Mouse (Mus musculus): ENCODE measurements at regions not wholly inside any gene's neighbourhood (a gene's known extent, or its start where the extent isn't known, plus 50 kb on each side); places are given as distances from the start of the nearest gene placed in this dataset.

- no peak for DNase-seq
Observed at GRCm38 (mm10) chr7:72027006-72027405, 279.4 kb downstream of the Mctp2 start.

DNA sequence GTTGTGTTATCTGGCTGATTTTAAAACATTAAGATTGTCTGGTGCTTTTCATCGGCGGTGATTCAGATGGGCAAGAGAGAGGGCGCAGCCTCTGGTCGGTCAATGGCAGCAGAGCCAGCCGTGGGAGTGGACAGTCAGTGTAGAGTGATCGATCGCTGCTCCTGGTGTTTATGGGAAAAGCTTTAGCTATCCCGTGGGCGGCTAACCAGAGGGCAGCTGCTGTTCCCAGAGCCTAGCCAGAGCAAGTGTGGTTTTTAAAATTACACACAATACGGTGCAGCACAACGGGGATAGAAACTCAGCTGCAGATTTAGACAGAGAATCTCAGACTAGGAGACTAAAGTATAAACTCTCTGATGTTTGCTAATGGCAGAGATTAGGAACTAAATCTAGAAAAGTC, 297.3 kb downstream of the Mctp2 start:
- DNase-seq: no peak

GRCm38 (mm10) chr7:72004311-72004710, 302.1 kb downstream of the Mctp2 start:
- DNase-seq: no peak

GRCm38 (mm10) chr7:71992526-71992925, 313.9 kb downstream of the Mctp2 start:
- no peak for DNase-seq

GRCm38 (mm10) chr7:71991835-71992234, 314.6 kb downstream of the Mctp2 start:
- DNase-seq: no peak

DNA sequence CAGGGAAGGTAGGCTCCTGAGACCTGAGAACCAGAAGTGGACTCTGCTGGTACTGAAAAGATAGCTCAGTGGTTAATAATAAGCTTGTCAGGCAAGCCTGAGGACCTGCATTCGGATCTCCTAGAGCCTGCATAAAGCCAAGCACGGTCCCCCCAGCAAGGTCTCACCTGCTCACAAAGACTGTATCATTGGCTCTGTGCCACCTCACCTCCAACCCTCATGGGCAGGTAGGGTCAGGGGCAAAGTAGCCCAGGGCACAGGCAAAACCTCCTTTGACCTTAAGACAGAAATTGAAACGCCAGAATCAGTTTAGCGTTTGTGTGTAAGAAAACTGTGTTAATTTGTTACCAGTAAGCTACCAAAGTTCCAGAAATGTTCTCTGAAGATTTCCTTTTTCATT, 315.2 kb downstream of the Mctp2 start:
- no peak for DNase-seq

DNA sequence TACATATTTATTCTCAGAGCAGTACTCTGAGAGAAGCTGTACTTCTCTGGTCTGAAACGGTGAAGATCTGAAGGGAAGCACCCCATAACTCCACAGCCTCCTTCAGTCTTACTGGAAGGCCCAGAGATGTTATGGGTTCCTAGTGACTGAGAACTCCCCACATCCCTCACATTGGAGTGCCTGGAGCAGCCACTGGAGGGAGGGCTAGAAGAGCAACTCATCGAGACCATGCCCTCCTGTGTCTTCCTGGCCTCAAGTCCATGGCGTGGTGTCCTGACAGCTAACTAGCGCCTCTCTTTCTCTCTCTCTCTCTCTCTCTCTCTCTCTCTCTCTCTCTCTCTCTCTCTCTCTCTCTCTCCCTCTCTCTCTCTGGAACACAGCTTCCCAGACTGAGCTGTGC, 340.4 kb downstream of the Mctp2 start:
- DNase-seq: no peak

- peak; percentile 32 to 43 for DNase-seq
Observed at GRCm38 (mm10) chr7:71963456-71963855, 343.0 kb downstream of the Mctp2 start.

DNA sequence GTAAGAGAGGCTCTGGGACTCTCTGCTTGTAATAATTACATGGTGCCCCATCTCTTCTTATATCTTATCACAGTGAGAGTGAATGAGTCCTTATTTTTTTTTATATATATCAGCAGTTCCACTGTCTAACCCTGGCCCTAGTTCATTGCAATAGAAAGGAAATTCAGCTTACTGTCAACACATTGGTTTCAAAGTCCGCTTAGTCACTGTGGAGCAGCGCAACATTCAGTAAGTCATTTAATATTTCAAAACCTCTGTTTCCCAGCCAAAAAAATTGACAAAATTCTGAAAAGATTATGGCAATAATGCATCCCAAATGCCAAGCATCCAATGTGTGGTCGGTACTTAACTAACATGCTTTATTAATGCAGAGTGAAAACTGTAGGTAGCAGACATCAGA, 343.6 kb downstream of the Mctp2 start:
- DNase-seq: no peak

DNA sequence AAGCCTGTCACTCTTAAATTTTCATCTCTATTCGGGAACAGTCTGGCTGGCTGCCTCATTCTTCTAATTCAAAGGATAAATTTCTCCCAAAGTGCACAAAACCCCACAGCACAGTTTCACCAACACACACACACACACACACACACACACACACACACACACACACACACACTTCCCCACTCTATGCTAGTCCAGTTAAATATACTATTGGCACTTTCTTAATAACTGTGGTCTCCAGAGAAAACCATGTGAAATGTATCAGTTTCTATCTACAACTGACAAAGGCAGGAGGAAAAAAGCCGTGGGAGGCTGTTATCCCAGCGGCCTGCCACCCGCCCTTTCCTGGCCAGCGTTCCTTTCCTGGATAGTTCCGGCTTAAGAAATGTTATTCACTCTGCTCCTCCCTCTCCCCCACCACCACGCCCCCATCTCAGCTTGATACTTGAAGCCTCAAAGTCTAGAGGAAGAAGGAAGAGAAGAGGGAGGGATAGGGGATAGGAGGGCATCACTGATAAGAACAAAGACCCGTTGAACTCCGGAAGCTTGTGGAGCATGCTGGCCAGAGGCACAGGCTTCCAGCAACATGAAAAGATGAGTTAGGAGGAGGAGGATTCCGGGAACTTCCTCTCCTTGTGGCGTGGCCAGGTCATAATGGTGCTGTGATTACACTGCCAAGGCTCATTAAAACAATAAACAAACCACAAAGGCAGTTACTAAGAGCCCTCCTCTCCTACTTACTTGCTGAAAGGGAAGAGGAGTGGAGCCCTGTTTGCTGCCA, 345.8 kb downstream of the Mctp2 start:
- peak; percentile 42 to 48 for DNase-seq

- DNase-seq: no peak
Observed at GRCm38 (mm10) chr7:71946548-71946947, 359.9 kb downstream of the Mctp2 start.

DNA sequence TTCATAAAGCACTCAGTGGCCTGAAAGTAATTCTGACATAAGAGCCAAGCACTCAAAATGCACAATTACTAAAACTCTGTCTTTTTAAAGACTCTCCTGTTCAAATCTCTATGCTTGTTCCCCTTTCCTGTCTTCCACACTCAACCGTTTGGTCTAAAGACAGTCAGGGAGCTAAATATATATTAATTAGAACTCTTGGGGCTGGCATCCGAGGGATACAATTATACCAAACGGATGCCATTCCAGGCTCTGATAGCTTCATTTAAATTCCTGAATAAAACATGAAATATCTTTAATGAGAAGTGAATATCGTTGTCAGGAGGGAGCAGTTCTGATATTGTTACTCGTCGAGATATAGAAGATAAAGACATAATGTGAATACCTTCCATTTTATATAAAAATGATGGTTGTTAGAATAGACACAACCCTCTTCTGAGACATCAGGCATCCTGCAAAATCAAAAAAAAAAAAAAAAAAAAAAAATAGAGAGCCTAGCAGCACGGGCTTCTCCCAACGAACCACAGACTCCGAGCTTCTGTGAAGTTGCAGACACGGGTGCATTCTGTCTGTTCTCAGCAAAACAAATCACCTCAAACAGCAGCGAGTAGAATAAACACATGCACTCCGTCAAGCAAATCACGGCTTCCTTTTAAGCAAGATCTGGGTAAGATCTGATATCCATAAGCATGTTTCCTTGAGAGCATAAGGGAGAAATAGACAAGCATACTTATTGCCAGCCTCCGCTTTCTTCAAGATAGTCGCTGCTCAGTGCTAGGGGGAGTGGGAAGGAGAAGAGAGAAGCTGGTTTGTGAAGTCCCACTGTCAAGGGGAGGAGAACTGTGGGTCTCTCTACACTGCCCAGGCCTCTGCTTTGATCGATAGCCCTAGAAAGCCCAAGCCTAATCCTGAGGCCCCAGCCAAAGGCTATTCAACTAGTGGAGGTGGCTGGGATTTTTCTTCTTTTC, 363.0 kb downstream of the Mctp2 start:
- DNase-seq: no peak

- no peak for DNase-seq
Observed at GRCm38 (mm10) chr7:71937731-71938130, 368.7 kb downstream of the Mctp2 start.

- peak; percentile 7 to 17 for DNase-seq
Observed at GRCm38 (mm10) chr7:71936690-71937089, 369.7 kb downstream of the Mctp2 start.
